Mouse (Mus musculus) frontal cortex, postnatal 25 days (tissue): ENCODE results near the gene Lrriq1.

Experiments used
- DNase-seq, 2 experiments: peaks; one replicate each; pipeline ENCODE4 v3.0.0; 2022; ENCODE audit warnings: low spot score in 2 of 2

Lrriq1 gene

GRCm38 (mm10) chr10:103235707-103236459 lies at the start of gene Lrriq1:
TSS of gene Lrriq1 (minus strand) at chr10:103236322.
- DNase-seq: peak; percentile 55 to 77

DNA sequence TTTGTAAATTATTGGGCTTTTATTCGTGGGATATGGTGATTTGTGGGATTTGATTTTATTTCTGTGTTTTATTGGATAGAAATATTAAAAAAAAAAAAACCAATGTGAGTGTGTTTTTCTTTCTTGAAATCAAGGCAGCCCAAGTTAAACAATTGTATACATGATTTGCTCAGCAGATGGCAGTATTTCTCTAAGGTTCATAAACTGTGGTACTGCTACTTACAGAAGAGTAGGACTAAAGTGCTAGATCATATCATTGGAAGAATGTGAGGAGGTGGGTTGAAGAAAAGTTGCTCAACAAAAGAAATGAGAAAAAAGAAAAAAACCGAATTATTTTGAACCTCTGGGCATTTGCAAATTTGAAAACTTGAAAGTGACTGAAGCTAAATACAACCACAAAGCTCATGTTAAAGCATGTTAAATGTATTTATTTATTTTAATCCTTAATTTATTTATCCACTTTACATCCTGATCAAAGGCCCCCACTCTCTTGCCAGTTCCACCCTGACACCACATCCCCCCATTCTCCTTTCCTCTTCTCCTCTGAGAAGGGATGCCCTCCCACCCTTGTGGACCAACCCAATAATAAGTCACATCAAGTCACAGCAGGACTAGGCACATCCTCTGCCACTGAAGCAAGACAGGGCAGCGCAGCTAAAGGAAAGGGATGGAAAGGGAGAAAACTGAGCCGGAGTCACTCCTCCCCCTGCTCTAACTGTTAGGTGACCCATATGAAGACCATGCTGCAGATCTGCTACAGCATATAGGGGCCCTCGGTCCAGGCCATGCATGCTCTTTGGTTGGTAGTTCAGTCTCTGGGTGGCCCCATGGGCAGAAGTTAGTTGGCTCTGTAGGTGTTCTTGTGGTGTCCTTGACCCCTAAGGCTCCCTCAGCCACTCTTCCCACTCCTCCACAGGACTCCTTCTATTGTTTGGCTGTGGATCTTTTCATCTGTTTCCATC lies 18.0 kb upstream of the Lrriq1 start:
- no peak for DNase-seq

GRCm38 (mm10) chr10:103236460-103236772 lies 294 bp upstream of the Lrriq1 start:
- DNase-seq: no peak

GRCm38 (mm10) chr10:103226646-103227045 lies 9.5 kb downstream of the Lrriq1 start:
- DNase-seq: no peak

GRCm38 (mm10) chr10:103194655-103195328 lies 41.3 kb downstream of the Lrriq1 start:
- DNase-seq: no peak

- no peak for DNase-seq
These were observed 90.2 kb downstream of the Lrriq1 start for GRCm38 (mm10) chr10:103145769-103146379.

DNA sequence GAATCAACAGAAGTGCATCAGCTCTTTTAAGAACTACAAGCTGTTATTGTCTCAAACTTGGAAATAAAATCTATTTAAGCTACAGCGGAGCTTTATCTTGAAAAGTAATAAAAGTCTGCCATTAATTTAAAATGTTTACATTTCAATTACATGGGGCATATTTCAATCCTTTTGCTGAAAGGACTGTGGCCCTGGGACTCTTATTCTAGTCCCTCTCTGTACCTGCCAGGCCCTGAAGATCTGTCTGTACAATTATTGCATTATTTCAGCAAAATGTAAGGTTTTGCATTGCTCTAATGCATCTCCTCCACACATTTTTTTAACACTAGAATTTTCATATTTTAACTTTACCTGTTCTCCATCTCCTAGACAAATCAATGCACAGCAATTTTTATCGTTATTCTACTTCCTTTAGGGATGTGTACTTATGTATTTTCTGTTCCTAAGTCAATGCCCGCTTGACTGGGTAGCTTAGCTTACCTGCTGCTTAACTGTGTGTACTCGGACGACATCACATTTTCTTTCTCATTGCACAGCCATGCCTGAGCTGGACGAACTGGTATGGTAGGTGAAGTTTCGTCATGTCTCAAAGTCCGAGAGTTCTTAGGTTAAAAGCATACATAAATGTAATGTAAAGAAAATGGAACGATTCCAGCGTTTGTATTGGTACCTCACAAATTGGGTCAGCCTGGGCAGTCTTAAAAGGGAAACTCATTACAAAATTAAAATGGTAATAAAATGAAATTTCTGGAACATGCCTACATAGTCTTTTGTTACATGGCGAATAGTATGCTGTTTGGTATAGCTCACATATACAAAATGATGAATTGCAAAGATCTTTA lies 91.0 kb downstream of the Lrriq1 start:
- DNase-seq: no peak

DNA sequence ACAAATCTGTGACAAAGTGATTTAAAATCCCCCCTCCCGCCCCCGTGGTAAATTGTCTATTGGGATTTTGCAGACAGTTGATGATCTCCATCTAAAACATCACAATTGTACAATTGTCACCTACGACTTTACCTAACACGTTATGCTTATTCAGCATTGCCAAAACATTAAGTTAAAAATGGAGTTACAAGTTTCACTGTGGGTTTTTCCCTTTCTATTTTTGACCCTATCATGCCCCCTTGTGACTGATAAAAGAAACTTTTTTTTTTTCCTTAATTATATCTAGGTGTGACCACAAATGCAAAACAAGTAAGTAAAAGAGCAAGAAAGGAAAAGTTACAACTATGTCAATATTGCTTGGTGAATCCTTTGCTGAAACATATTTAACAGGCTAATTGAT lies 93.6 kb downstream of the Lrriq1 start:
- no peak for DNase-seq

DNA sequence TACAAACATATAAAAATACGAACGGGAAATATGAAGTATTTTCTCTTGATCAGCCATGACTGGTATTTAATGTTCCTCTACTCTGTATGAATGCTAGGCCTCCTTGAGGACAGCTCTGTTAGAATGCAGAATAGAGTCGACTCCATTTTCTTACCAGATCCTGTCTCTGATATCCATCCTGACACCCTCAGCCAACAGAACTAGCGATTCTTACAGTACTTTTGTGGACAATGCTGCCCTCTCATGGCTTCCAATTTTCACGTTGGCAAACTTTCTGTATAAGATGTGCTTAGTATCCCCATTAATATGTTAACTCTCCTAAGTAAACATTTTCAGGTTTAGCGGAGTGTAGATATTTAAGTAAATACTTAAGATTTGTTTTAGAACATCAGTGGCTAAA lies 94.6 kb downstream of the Lrriq1 start:
- DNase-seq: no peak

DNA sequence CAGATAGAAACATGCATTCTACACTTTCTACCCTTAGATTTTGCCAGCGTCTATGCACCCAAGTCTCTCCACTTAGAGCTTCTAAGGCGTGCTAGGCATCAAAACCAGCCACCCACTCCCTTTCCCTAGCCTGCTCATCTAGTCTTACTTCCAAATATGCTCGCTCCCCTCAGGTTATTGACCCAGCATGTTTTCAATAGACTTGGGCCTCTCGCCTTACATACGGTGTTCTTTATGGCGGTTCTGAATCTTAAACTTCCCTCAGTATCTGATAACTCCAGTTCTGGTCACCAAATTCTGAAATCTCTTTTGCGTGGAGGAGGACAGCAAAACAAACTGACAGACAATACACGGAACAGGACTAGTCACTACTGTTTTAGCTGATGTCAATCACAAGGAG lies 95.5 kb downstream of the Lrriq1 start:
- DNase-seq: no peak

- DNase-seq: no peak
These were observed 121.5 kb downstream of the Lrriq1 start for GRCm38 (mm10) chr10:103114629-103115028.

DNA sequence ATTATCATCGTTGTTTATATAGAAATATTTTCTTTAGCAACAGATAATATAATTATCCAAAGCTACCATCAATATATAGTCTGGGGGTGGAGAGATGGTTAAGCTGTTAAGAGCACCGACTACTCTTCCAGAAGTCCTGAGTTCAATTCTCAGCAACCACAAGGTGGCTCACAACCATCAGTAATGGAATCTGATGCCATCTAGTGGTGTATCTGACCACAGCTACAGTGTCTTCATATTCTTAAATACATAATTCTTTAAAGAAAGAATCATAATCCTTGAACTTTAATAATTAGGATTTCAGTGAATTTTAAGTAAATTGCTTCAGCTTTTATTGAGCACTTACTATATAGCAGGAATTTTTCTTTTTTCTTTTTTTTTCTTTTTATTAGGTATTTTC lies 128.0 kb downstream of the Lrriq1 start:
- no peak for DNase-seq

DNA sequence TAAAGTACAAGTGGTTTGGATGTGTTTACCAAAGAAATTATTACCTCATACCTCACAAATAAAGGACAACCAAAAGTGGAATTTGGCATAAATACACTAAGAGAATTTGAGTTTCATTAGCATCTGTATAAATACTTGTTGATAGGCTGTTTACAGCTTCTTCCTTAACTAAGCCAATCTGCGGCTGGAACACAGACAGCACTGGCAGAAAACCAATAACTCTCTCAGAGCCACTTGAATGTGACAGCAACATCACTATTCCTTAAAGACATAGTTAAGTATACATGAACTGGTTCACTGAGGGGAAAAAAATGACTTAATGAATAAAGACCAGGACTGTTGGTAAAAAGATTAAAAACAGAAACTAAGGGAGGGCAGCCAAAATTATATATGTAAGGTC lies 150.0 kb downstream of the Lrriq1 start:
- no peak for DNase-seq

DNA sequence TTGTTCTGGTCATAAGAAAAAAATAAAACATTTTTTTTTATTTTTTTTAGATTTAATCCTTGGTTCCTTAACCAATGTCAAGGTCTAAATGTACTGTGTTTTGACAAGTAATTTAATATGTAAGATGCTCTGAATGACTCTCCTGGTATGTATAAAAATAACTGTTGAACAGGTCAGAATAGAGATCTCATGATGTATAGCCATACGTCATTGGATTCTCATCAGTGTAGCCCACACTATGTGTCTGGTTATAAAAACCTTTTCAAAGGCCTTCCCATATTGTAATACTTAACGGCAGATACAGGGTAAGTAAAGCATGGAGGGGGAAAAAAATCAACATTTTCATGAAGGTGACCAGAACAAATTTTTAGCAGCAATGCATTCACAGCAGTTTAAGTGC lies 186.5 kb downstream of the Lrriq1 start:
- no peak for DNase-seq

DNA sequence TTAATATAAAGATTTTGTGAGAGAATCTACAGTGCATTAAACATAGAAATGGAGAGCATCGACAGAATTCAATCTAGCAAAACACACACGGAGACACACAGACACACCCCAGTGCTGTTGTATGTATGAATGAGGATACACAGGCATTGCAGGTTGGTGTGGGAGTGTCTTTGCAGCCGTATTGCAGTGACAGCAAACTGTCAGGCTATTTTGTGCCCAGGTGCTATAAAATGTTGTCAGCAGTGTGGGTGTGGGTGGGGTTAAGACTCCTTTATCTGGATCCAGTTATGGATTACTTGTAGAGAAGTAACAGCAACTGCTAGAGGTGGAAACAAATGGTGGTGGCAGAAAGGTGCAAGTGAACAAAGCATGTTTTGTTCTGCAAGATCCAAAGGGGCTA lies 189.5 kb downstream of the Lrriq1 start:
- DNase-seq: no peak

DNA sequence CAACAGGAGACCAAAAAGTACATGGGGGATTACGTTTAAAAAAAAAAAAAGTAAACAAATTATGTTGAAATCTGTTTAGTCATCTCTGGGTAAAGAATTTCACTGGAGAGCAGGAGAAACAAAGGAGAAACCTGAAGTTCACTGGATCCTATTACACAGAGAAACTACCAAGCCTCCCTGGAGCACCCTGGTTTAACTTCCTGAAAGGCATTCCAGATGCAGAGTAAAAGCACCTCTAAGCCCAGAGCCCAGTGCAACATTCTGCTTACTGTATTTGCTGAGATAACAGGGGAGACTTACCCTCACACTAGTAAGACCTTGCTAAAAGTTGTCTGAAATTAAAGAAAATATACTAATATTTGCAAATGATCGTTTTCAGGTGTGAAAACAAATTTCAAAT lies 191.1 kb downstream of the Lrriq1 start:
- DNase-seq: no peak

GRCm38 (mm10) chr10:103035002-103035640 lies 201.0 kb downstream of the Lrriq1 start:
- no peak for DNase-seq

DNA sequence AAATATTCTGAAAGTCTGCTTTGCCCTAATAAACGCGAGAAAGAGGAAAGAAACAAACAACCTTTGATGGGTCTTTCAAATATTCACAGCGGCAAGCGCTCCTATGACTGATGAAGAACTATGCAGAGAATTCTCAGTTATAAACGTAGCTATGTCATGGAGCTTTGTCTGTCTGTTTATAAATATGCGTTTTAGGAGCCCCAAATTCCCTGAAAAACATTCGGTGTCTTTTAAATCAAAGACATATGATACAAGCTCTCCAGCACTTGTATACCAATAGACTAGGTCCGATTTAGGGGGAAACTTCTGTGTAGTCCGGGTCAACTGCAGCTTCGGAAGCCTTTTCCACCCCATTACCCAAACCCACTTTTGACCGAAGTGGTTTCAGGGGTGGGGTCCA lies 205.2 kb downstream of the Lrriq1 start:
- DNase-seq: no peak

GRCm38 (mm10) chr10:103029730-103030490 lies 206.2 kb downstream of the Lrriq1 start, which contains the start of gene Alx1:
TSS of gene Alx1 (minus strand) at chr10:103030215.
- no peak for DNase-seq
